Mouse (Mus musculus) kidney, embryonic 14.5 days (tissue): Measurements from ENCODE around the gene Rpgrip1l. TPM values are rescaled to one million over a fixed set of nuclear protein-coding genes. Genes with fewer than 3 reads are reported as not detected.

Experiments used
- ATAC-seq: fragments of 200-750 bp; cut with Nextera tagmentation; 2 replicates; pipeline ENCODE4 v1.8.0; 2017; ENCODE audit warnings: moderate number of reproducible peaks, mild to moderate bottlenecking, moderate TSS enrichment, moderate library complexity; ENCODE audit not compliant: low FRiP score, low TSS enrichment
- H3K27ac ChIP-seq: fragments of 300-500 bp; sonication (generic); 2 replicates; pipeline ENCODE4 v1.5.1; 2014; ENCODE audit warnings: low read depth, mild to moderate bottlenecking, low read length, moderate library complexity, mixed read lengths
- H3K27me3 ChIP-seq: fragments of 300-500 bp; sonication (generic); 2 replicates; pipeline ENCODE4 v1.6.1; 2014; ENCODE audit warnings: mild to moderate bottlenecking, low read length; ENCODE audit not compliant: control insufficient read depth, insufficient read depth
- H3K36me3 ChIP-seq: fragments of 300-500 bp; sonication (generic); 2 replicates; pipeline ENCODE4 v1.6.1; 2014; ENCODE audit warnings: low read length, mixed read lengths; ENCODE audit not compliant: control insufficient read depth, insufficient read depth
- H3K4me1 ChIP-seq: fragments of 300-500 bp; sonication (generic); 2 replicates; pipeline ENCODE4 v1.6.1; 2014; ENCODE audit warnings: low read length, mixed read lengths; ENCODE audit not compliant: control insufficient read depth, insufficient read depth
- H3K4me2 ChIP-seq: fragments of 300-500 bp; sonication (generic); replicated peaks from 2 replicates; pipeline ENCODE4 v1.6.1; 2014; ENCODE audit warnings: low read depth, mild to moderate bottlenecking, low read length
- H3K4me3 ChIP-seq: fragments of 300-500 bp; sonication (generic); 2 replicates; pipeline ENCODE4 v1.5.1; 2014; ENCODE audit warnings: mild to moderate bottlenecking, low read length
- H3K9ac ChIP-seq: fragments of 300-500 bp; sonication (generic); 2 replicates; pipeline ENCODE4 v1.6.1; 2014; ENCODE audit warnings: low read depth, mild to moderate bottlenecking, low read length, moderate library complexity
- H3K9me3 ChIP-seq: fragments of 300-500 bp; sonication (generic); 2 replicates; pipeline ENCODE4 v1.6.1; 2016; ENCODE audit warnings: low read length; ENCODE audit not compliant: control insufficient read depth
- WGBS: fragments of 180-500 bp; shearing (Covaris S2); extraction: QIAGEN DNeasy Blood & Tissue Kit; methylation state at CpG from one replicate; pipeline ENCODE4 v1.1.7; 2014; 5-methylcytosine and 5-hydroxymethylcytosine counted together
- polyA plus RNA-seq: library from polyadenylated mRNA; unstranded; fragments of >200 nt; fragmentation: Nextera tagmentation; extraction: Ambion mirVana; gene quantifications from 2 replicates; pipeline ENCODE4 v1.2.1, GENCODE M21; 2014

Gene Rpgrip1l
- polyA plus RNA-seq, 1 experiment from 2014 or later = 14.3 TPM

DNA sequence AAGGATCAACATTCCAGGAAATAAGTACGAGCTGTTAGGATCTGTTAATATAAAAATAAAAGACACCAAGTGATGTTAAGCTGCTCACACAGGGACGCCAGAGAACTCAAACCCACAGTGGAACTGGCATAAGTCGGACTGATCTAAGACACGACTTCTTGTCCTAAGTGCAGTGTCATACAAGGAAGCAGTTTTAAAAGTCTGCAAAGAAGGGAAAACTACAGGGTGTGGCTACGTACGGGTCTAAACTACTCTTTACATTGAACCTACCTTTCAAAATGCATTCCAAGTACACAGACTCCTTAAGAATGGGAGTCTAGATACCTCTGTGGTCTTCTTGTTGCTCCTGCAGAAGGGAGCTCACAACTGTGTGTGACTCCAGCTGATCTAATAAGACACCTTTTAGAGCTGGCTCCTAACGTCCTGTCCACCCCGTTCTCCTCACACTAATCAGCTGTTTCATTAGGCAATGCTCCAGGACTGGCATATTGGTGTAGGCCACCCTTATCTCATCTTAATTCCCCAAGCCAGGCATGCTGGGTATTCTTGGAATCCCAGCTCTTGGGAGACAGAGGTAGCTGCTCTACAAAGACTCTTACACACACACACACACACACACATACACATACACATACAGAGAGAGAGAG, 71.1 kb downstream of the Rpgrip1l start:
- Histone ChIP-seq H3K27ac (no peak overlapping the region), H3K36me3 (no peaks in the 10 kb centered on the region), H3K27me3 (no peaks in the 10 kb centered on the region), H3K9me3 (no peaks in the 10 kb centered on the region), H3K4me2 (no peak overlapping the region), H3K9ac (no peak overlapping the region), H3K4me3 (no peak overlapping the region), H3K4me1 (no peaks in the 10 kb centered on the region)
- ATAC-seq = no peak
- 71% methylated on average over 8 of the region's 8 CpGs for WGBS

GRCm38 (mm10) chr8:91241371-91241770, 71.7 kb downstream of the Rpgrip1l start:
- Histone ChIP-seq H3K36me3 (no peaks in the 10 kb centered on the region), H3K9me3 (no peaks in the 10 kb centered on the region), H3K9ac (no peak overlapping the region), H3K27ac (no peak overlapping the region), H3K27me3 (no peaks in the 10 kb centered on the region), H3K4me3 (no peak overlapping the region), H3K4me1 (no peaks in the 10 kb centered on the region), H3K4me2 (no peak overlapping the region)
- ATAC-seq = no peak
- 44% methylated on average over 5 of the region's 5 CpGs for WGBS

DNA sequence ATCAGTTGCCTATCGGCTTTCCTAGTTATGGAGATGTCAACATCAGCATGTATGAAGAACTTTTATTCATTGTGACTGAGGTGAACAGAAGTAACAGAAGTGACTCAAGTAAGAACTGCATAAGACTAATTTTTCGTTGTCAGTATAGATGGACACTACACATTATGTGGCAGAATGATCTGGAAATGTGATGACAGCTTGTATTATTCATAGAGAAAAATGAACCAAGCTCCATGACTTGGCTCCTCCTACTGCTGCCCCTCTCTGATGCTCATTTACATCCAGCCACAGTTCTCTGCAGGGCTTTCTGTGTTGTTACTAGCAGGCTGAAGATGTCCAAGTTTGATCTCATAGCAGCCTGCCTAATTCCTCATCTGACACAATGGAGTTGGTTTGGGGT, 75.9 kb downstream of the Rpgrip1l start:
- Histone ChIP-seq H3K9ac (no peak overlapping the region), H3K4me3 (no peak overlapping the region), H3K4me2 (no peak overlapping the region), H3K27ac (no peak overlapping the region), H3K36me3 (no peaks in the 10 kb centered on the region), H3K4me1 (no peaks in the 10 kb centered on the region), H3K9me3 (no peaks in the 10 kb centered on the region), H3K27me3 (no peaks in the 10 kb centered on the region)
- ATAC-seq = no peak
- 66% methylated on average over 2 of the region's 2 CpGs for WGBS

DNA sequence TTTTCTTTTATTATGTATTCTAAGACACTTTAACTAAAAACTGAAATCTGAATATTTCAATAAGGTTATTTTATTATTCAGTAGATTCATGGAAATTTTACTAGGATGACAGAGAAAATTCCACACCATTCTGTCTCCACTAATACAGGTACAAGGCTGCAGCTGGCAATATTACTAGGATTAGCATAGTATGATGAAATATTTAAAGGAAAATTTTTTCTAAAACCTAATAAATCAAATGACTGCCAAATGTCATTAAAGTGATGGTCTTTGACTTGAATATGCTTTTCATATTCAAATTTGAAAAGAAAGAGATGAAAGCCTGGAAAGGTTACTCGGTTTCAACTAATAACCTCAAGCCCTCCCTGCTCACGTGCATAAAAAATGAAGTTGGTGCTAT, 79.0 kb downstream of the Rpgrip1l start:
- 90% methylated on average over 2 of the region's 2 CpGs for WGBS

GRCm38 (mm10) chr8:91227421-91227841, 85.6 kb downstream of the Rpgrip1l start:
- Histone ChIP-seq H3K36me3 (peaks cover 2% of the 10 kb centered on the region; the same call in 1 of the 2 replicates), H3K9ac (no peak overlapping the region), H3K4me2 (no peak overlapping the region), H3K4me3 (no peak overlapping the region), H3K9me3 (no peaks in the 10 kb centered on the region), H3K4me1 (no peaks in the 10 kb centered on the region), H3K27ac (no peak overlapping the region), H3K27me3 (no peaks in the 10 kb centered on the region)
- 85% methylated on average over 7 of the region's 7 CpGs for WGBS
- ATAC-seq = no peak

More for the DNA sequence above, 79.0 kb downstream of the Rpgrip1l start:
- H3K4me2 ChIP-seq = no peak overlapping the region
- no peaks in the 10 kb centered on the region for H3K27me3 ChIP-seq
- H3K4me3 ChIP-seq = no peak overlapping the region
- H3K9ac ChIP-seq = no peak overlapping the region
- ATAC-seq = no peak
- H3K27ac ChIP-seq = no peak overlapping the region
- H3K36me3 ChIP-seq = no peaks in the 10 kb centered on the region
- no peaks in the 10 kb centered on the region for H3K9me3 ChIP-seq
- H3K4me1 ChIP-seq = no peaks in the 10 kb centered on the region

- Histone ChIP-seq H3K27ac (no peak overlapping the region), H3K9ac (no peak overlapping the region), H3K4me2 (no peak overlapping the region), H3K36me3 (peaks cover 2% of the 10 kb centered on the region; the same call in 1 of the 2 replicates), H3K9me3 (no peaks in the 10 kb centered on the region), H3K4me3 (no peak overlapping the region), H3K27me3 (no peaks in the 10 kb centered on the region), H3K4me1 (no peaks in the 10 kb centered on the region)
- no peak for ATAC-seq
- WGBS = 89% methylated on average over 7 of the region's 7 CpGs
Measured at GRCm38 (mm10) chr8:91224227-91224626, 88.8 kb downstream of the Rpgrip1l start.

DNA sequence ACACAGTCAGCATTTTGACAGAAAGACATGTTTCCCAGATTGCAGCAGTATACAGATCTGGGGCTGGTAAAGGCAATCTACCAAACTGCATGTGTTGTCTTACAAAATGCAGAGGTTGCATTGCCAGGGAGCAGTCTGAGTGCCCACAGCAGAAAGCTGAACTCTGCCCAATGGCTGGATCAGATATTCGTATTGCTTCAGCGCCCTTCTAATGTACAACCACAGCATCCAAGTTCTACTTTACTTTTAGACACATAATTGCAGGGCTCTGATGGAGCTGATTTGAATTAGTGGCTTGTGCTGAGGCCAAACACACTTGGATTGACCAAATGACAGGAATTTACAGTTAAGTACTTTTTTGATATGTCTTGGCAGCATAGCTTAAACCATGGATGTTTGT, 91.2 kb downstream of the Rpgrip1l start:
- Histone ChIP-seq H3K4me1 (no peaks in the 10 kb centered on the region), H3K4me3 (no peak overlapping the region), H3K4me2 (no peak overlapping the region), H3K9me3 (no peaks in the 10 kb centered on the region), H3K27ac (no peak overlapping the region), H3K36me3 (peaks cover 2% of the 10 kb centered on the region; the same call in 1 of the 2 replicates), H3K9ac (no peak overlapping the region), H3K27me3 (no peaks in the 10 kb centered on the region)
- ATAC-seq = no peak
- WGBS = 87% methylated on average over 2 of the region's 2 CpGs

- no peaks in the 10 kb centered on the region for H3K4me1 ChIP-seq
- no peak overlapping the region for H3K4me2 ChIP-seq
- H3K27ac ChIP-seq = no peak overlapping the region
- H3K9me3 ChIP-seq = no peaks in the 10 kb centered on the region
- H3K36me3 ChIP-seq = no peaks in the 10 kb centered on the region
- H3K27me3 ChIP-seq = no peaks in the 10 kb centered on the region
- H3K9ac ChIP-seq = no peak overlapping the region
- no peak overlapping the region for H3K4me3 ChIP-seq
- WGBS = 93% methylated on average over 4 of the region's 4 CpGs
- ATAC-seq = no peak
Measured at GRCm38 (mm10) chr8:91218271-91218670, 94.8 kb downstream of the Rpgrip1l start.

DNA sequence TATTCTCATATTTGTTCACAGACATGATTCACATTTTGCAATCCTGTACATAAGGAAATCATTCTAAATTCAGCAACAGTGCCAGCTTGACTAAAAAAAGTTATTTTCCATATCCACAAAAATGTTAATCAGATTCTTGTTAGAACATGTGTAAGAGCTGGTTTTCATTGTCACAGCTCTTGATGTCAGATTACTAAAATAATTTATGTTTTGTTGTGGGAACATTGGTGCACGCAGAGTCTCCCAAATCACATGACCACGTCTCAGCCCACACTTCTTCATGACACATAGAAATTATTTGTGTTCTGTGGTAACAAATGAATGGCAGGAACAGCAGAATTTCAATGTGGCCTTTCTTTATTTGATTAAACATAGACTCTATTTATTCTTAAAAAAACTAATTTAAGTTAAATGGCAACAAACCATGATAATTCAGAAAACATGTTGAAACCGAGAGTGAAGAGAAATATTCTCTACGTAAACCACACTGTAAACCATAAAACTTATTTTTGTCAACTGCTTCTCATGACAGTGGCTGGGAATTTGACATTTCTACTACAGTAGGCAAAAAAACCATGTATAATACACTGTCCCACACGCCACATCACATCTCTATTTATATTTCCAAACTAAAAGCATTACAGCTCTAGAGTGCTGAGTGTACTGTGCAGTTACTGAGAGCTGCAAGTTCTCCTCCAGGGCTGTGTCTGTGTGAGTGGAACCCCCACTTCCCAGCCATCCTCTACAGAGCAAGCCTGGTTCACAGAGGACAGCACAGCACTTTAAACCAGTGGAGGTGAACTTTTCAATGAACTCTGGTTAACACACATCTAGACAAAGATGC, 95.8 kb downstream of the Rpgrip1l start:
- no peak overlapping the region for H3K4me2 ChIP-seq
- no peaks in the 10 kb centered on the region for H3K4me1 ChIP-seq
- ATAC-seq = no peak
- WGBS = 78% methylated on average over 5 of the region's 5 CpGs
- H3K9ac ChIP-seq = no peak overlapping the region
- no peaks in the 10 kb centered on the region for H3K27me3 ChIP-seq
- no peaks in the 10 kb centered on the region for H3K9me3 ChIP-seq
- no peaks in the 10 kb centered on the region for H3K36me3 ChIP-seq
- no peak overlapping the region for H3K27ac ChIP-seq
- no peak overlapping the region for H3K4me3 ChIP-seq
